Mouse (Mus musculus) G1E (cell line): Measurements from ENCODE around the gene Sdhb.

Experiments used
- CTCF ChIP-seq: IDR thresholded peaks from 2 replicates; pipeline ENCODE4 v1.5.1; 2012; ENCODE audit warnings: low read depth, low read length, inconsistent platforms, mixed read lengths
- GATA1 ChIP-seq: IDR thresholded peaks from 2 replicates; pipeline ENCODE4 v1.6.1; 2012; ENCODE audit warnings: borderline replicate concordance, low read length, inconsistent platforms, mixed read lengths
- POLR2AphosphoS5 ChIP-seq: IDR thresholded peaks from 2 replicates; pipeline ENCODE4 v1.6.1; 2012; ENCODE audit warnings: low read depth, low read length, inconsistent platforms; ENCODE audit not compliant: insufficient replicate concordance
- TAL1 ChIP-seq: conservative IDR thresholded peaks from 2 replicates; pipeline ENCODE4 v1.6.1; 2012; ENCODE audit warnings: low read depth, low read length, inconsistent platforms, mixed read lengths

DNA sequence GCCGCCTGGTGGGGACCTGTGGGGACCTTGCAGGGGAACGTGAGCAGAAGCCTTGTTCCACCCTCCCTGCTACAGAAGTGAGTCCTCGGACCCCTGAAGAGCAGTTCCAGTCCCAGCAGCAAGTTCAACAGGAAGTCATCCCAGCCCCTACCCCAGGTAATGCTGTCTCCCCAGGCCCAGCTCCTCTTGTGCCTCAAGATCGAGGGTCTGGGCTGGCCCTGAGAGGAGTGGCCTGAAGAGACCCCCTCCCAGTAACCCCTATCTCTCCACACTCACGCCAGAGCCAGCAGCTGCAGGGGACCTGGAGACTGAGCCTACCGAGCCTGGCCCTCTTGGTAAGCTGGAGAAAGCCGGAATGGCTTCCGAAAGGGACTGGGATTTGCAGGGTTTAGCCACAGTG lies 53.1 kb downstream of the Sdhb start:
- no peak for TF ChIP-seq CTCF
- no peak for TF ChIP-seq POLR2AphosphoS5
- TF ChIP-seq GATA1: no peak
- TF ChIP-seq TAL1: no peak
